Mouse (Mus musculus) heart, adult 2 months (tissue): ENCODE measurements around the gene Mtmr14.

Source experiments
- CTCF ChIP-seq: fragments of 200-600 bp; IDR thresholded peaks from 2 replicates; pipeline ENCODE4 v1.8.1; 2022; ENCODE audit warnings: antibody characterized with exemption, mild to moderate bottlenecking, moderate library complexity
- POLR2A ChIP-seq: fragments of 200-500 bp; IDR thresholded peaks from 2 replicates; pipeline ENCODE4 v1.6.1; 2011; ENCODE audit warnings: mild to moderate bottlenecking, low read depth, low read length, control low read depth; ENCODE audit not compliant: insufficient read depth

GRCm38 (mm10) chr6:113284931-113285330 lies 47.3 kb downstream of the Mtmr14 start:
- TF ChIP-seq CTCF: no peak
- no peak for TF ChIP-seq POLR2A
